Mouse (Mus musculus) erythroblast, embryonic 14.5 days (primary cell): ENCODE results near the gene Cyp3a13. TPM values are rescaled to one million over a fixed set of nuclear protein-coding genes. Genes with fewer than 3 reads are reported as not detected.
"Not testable (repeated sequence)": the region's sequence is repeated elsewhere in the genome, so short reads cannot be mapped to it uniquely, and the experiment has no call there.

Source experiments
- H3K27me3 ChIP-seq: 2 replicates; pipeline ENCODE4 v1.6.1; 2012; ENCODE audit warnings: inconsistent platforms; ENCODE audit not compliant: control insufficient read depth
- H3K36me3 ChIP-seq: 2 replicates; pipeline ENCODE4 v1.6.1; 2012; ENCODE audit warnings: mild to moderate bottlenecking, inconsistent platforms; ENCODE audit not compliant: control insufficient read depth
- H3K4me1 ChIP-seq: 2 replicates; pipeline ENCODE4 v1.6.1; 2012; ENCODE audit warnings: inconsistent platforms; ENCODE audit not compliant: control insufficient read depth
- H3K4me3 ChIP-seq: replicated peaks from 2 replicates; pipeline ENCODE3; 2012; ENCODE audit warnings: moderate library complexity, mild to moderate bottlenecking, inconsistent platforms
- H3K9me3 ChIP-seq: 2 replicates; pipeline ENCODE4 v1.6.1; 2012; ENCODE audit warnings: low read length, inconsistent platforms, mixed read lengths; ENCODE audit not compliant: control insufficient read depth
- GATA1 ChIP-seq: IDR thresholded peaks from 2 replicates; pipeline ENCODE4 v1.6.1; 2012; ENCODE audit warnings: low read length, inconsistent platforms, mixed read lengths
- TAL1 ChIP-seq: IDR thresholded peaks from 3 replicates; pipeline ENCODE4 v1.6.1; 2012; ENCODE audit warnings: low read length, inconsistent platforms, mixed read lengths
- polyA plus RNA-seq: library from polyadenylated mRNA; stranded (reverse); fragments of >175 nt; gene quantifications from 2 replicates; pipeline ENCODE4 v1.2.3, GENCODE M21; 2012

Cyp3a13 gene
- not detected in 2 replicates for polyA plus RNA-seq

DNA sequence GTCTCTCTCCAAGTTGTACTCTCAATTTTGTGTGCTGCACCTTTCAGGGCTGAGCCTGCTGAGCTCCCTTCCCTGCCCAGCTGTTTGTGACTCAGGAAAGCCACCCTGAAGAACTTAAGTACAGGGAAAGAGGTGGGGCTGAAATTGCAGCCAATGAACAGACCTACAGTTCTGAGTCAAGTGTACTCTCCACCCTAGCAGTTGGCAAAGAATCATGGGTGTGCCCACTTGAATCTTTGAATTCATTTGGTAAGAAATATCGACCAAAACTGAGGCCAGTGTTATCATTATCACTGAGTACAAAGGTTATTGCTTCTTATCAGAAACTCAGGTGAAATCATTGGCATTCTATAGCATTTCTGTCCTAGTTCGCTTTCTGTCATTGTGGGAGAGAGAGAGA, at the start of gene Cyp3a13:
Gene Cyp3a13 (minus strand): TSS at position 88 of the 400 bp plus-strand sequence.
- H3K36me3 ChIP-seq: no peaks in the 10 kb centered on the region
- no peaks in the 10 kb centered on the region for H3K27me3 ChIP-seq
- TF ChIP-seq TAL1 (no peak), GATA1 (no peak)
- H3K9me3 ChIP-seq: no peaks in the 10 kb centered on the region
- no peak within 1 kb of the TSS for H3K4me3 ChIP-seq
- H3K4me1 ChIP-seq: no peaks in the 10 kb centered on the region

DNA sequence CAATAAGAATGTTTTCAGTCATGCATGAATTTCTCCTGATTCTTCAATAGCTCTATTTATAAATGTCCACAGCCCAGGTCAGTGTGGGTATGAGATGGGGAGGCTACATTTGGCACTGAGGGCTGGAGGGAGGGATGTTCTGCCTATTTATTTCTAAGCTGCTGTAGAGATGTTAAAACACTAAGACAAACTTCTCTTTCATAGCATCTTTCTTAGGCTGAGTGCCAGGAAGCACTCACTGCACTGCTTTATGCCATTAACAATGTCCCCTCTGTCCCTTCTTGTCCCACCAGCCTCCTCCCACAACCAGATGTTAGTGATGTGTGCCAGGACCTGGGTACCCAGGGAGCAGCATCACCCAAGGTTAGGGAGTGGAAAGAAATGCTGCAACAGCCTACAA, 45.1 kb upstream of the Cyp3a13 start:
- H3K27me3 ChIP-seq: no peaks in the 10 kb centered on the region
- no peak for TF ChIP-seq TAL1
- TF ChIP-seq GATA1: no peak
- no peaks in the 10 kb centered on the region for H3K9me3 ChIP-seq
- no peaks in the 10 kb centered on the region for H3K4me1 ChIP-seq
- no peaks in the 10 kb centered on the region for H3K36me3 ChIP-seq
- H3K4me3 ChIP-seq: no peak overlapping the region

DNA sequence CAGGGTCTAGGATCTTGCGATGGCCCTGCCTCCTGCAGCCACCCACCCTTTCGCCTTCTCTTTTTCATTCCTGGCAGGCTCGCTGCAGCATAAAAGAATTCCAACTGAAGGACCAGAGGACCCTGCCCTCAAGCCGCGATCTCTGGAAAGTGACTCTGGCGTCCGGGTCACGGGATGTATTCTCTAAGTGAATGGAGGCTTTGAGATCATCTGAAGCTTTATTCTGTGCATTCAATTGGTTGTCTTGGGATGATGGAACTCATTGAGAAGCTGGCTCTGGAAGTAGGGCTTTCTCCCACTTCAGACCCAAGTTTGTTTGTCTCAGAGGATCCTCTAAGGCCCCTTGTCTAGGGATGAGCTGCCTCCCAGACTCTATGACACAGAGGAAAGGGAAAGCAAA, 41.5 kb upstream of the Cyp3a13 start, which contains the start of gene Gjc3:
Gene Gjc3 (minus strand): TSS at position 154 of the 400 bp plus-strand sequence.
- Histone ChIP-seq H3K4me3 (no peak within 1 kb of the TSS), H3K27me3 (no peaks in the 10 kb centered on the region), H3K4me1 (no peaks in the 10 kb centered on the region), H3K36me3 (no peaks in the 10 kb centered on the region), H3K9me3 (0 out of 2 replicates have a peak, but pooled peaks cover 2% of the 10 kb centered on the region)
- no peak for TF ChIP-seq TAL1
- TF ChIP-seq GATA1: no peak

DNA sequence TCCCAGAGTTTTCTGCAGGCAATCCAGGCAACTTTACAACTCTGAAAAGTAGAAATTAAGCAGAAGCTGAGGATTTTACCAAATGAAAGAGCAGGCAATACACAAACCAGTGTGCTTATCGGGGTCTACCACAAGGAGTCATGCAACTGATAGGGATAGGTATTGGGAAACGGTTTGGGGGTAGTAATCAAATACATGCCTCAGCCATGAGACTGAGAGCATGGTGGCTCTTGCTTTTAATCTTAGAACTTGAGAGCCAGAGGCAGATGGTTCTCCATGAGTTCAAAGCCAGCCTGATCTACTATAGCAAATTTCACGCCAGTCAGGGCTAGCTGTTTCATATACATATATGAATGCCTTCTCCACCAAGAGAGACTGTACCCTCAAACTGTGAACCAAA, 35.0 kb upstream of the Cyp3a13 start:
- Histone ChIP-seq H3K9me3 (0 out of 2 replicates have a peak, but pooled peaks cover 2% of the 10 kb centered on the region), H3K4me1 (no peaks in the 10 kb centered on the region), H3K36me3 (no peaks in the 10 kb centered on the region), H3K27me3 (no peaks in the 10 kb centered on the region), H3K4me3 (no peak overlapping the region)
- TF ChIP-seq TAL1 (no peak), GATA1 (no peak)

DNA sequence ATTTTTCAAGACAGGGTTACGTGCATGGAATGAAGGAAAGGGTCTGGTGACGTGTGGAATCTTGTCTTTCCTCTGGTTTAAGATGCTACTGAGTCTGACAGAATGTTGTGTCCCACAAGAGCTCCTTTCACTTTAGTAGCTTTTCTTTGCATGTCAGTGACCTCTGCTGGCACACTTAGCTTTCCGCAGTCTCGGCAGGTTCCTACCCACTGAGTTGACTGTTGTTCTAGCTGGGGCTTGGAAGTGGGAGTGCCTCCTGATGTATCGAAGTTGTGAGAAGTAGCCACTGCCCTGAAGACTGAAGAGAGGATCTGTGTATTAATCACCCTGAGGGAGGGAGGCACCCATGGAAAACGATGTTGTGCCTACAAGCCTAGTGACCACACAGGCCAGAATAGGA, 29.8 kb upstream of the Cyp3a13 start:
- no peak overlapping the region for H3K4me3 ChIP-seq
- H3K4me1 ChIP-seq: no peaks in the 10 kb centered on the region
- no peaks in the 10 kb centered on the region for H3K36me3 ChIP-seq
- TF ChIP-seq TAL1 (no peak), GATA1 (no peak)
- H3K27me3 ChIP-seq: no peaks in the 10 kb centered on the region
- no peaks in the 10 kb centered on the region for H3K9me3 ChIP-seq

DNA sequence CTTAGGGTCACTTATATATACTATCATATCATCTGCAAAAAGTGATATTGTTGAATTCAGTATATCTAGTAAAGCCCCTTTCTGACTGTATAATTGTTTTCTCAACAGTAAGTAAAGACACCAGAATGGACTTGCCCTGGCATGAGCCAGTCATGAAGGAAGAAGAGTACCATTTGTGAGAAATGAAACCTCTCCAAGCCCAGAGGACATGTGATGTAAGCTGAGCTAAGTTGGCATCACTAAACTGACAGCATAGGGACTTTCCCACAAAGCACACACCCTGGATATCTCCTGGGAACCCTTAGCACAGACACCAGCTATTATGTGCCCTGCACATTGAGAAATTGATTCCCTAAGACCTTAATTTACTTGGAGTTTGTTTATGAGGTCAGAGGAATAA, 25.9 kb upstream of the Cyp3a13 start:
- Histone ChIP-seq H3K27me3 (no peaks in the 10 kb centered on the region), H3K36me3 (no peaks in the 10 kb centered on the region), H3K4me1 (no peaks in the 10 kb centered on the region), H3K4me3 (no peak overlapping the region), H3K9me3 (no peaks in the 10 kb centered on the region)
- TF ChIP-seq TAL1 (no peak), GATA1 (no peak)

DNA sequence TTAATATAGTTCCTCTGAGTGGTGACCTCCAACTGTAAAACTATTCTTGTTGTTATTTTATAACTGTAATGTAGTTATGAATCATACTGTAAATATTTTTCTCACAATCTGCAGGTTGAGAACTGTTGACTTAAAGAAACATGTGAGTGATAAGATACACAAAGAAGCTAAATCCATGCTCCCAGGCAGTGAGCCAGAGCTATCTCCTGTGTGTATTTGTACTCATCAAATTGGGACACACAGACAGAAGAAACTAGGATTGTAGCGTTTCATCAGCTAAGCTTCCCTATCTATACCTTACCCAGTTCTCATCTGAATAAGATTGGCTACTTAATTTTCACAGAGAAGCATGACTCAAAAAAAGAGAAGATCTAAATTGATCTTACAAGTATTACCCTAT, 21.7 kb upstream of the Cyp3a13 start:
- no peak for TF ChIP-seq GATA1
- TF ChIP-seq TAL1: no peak
- H3K4me3 ChIP-seq: no peak overlapping the region

DNA sequence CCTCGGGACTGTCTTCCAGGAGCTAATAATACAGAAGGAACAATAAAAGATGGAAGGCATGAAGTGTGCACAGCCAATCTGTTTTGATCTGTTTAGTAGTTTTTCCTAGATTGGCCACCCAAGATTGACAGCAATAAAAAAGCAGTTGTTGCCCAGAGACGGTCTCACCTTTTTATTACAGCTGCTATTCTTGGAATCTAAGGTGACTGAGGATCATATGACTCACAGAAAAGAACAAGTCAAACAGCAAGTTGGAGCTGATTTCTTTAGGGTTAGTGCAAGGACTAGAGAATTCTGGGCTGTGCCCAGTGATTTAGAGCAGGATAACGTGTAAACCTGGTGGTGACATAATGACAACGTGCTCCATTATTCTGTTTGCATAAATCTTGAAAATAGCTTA, 19.5 kb upstream of the Cyp3a13 start:
- H3K4me1 ChIP-seq: no peaks in the 10 kb centered on the region
- no peak overlapping the region for H3K4me3 ChIP-seq
- TF ChIP-seq GATA1 (no peak), TAL1 (no peak)
- H3K27me3 ChIP-seq: no peaks in the 10 kb centered on the region
- H3K9me3 ChIP-seq: no peaks in the 10 kb centered on the region
- no peaks in the 10 kb centered on the region for H3K36me3 ChIP-seq

More for the DNA sequence above, 21.7 kb upstream of the Cyp3a13 start:
- no peaks in the 10 kb centered on the region for H3K36me3 ChIP-seq
- no peaks in the 10 kb centered on the region for H3K9me3 ChIP-seq
- no peaks in the 10 kb centered on the region for H3K27me3 ChIP-seq
- H3K4me1 ChIP-seq: no peaks in the 10 kb centered on the region

DNA sequence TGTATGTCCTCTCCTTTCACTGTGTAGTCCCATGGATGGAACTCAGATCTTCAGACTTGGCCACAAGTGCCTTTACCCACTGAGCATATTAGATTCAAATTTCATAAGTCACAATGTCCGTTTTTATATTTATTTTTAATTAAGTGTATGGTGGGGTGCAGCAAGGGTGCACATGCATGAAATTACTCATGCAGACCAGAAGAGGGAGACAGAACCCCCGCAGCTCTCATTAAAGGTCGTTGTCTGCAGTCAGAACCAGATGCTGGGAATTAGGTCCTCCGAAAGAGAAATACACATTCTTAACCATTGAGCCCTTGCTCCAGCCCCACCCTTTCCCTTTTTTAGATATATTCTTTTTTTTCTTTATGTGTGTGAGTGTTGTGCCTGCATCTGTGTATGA, 15.8 kb upstream of the Cyp3a13 start:
- no peaks in the 10 kb centered on the region for H3K36me3 ChIP-seq
- TF ChIP-seq GATA1 (no peak), TAL1 (no peak)
- no peaks in the 10 kb centered on the region for H3K27me3 ChIP-seq
- no peak overlapping the region for H3K4me3 ChIP-seq
- no peaks in the 10 kb centered on the region for H3K4me1 ChIP-seq
- H3K9me3 ChIP-seq: no peaks in the 10 kb centered on the region

DNA sequence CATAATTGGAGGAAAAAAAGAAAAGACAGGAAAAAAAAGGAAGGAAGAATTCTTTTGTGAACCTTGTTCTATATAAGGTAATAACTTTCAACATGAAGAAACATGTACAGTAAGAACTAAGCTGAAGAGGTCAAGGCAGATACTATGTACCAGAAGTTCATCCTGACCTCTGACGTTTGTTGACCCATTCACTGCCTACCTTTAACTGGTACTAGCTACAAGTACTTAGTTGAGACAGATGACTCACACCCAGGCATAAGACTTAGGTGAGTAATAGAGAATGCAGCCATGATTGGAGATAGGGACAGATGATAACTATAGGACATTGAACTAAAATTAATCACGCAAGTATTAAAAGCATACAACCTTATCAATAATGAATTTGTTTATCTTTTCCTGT, 15.1 kb upstream of the Cyp3a13 start:
- no peak overlapping the region for H3K4me3 ChIP-seq
- no peaks in the 10 kb centered on the region for H3K4me1 ChIP-seq
- no peaks in the 10 kb centered on the region for H3K36me3 ChIP-seq
- no peaks in the 10 kb centered on the region for H3K27me3 ChIP-seq
- TF ChIP-seq GATA1: no peak
- TF ChIP-seq TAL1: no peak
- H3K9me3 ChIP-seq: no peaks in the 10 kb centered on the region

DNA sequence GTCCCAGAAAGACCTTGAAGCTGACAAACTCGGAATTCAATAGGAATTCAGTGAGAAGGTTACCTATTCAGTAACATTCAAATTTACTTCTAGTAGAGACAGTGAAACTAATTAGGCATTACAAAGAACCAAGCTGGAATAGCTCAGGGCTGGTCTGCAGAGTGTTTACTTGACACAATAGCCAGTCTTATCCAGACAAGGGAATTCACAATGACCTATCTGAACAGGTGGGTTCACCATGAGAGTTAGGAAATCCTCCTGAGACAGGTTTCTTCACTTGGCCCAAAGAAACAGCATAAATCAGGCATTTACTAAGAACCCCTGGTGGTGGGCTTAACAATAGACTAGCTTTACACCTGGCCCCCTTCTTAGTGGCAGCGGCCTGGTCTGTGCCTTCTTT, 12.5 kb upstream of the Cyp3a13 start:
- not testable (repeated sequence) for H3K36me3 ChIP-seq, H3K27me3 ChIP-seq, H3K4me3 ChIP-seq, H3K9me3 ChIP-seq, H3K4me1 ChIP-seq
